Mouse (Mus musculus) embryonic facial prominence, embryonic 13.5 days (tissue): ENCODE data around the gene Btbd3. TPM values are rescaled to one million over a fixed set of nuclear protein-coding genes. Genes with fewer than 3 reads are reported as not detected.

Experiments used
- ATAC-seq: fragments of 200-750 bp; cut with Nextera tagmentation; 2 replicates; pipeline ENCODE4 v1.8.0; 2017; ENCODE audit warnings: low read depth; ENCODE audit not compliant: insufficient number of reproducible peaks, insufficient read depth, low FRiP score, low TSS enrichment
- H3K27ac ChIP-seq: fragments of 300-500 bp; sonication (generic); 2 replicates; pipeline ENCODE4 v1.5.1; 2015; ENCODE audit warnings: moderate library complexity, mild to moderate bottlenecking, inconsistent platforms
- H3K27me3 ChIP-seq: fragments of 300-500 bp; sonication (generic); 2 replicates; pipeline ENCODE4 v1.6.1; 2015; ENCODE audit warnings: mild to moderate bottlenecking, inconsistent platforms
- H3K36me3 ChIP-seq: fragments of 300-500 bp; sonication (generic); 2 replicates; pipeline ENCODE4 v1.6.1; 2015; ENCODE audit warnings: mild to moderate bottlenecking, inconsistent platforms
- H3K4me1 ChIP-seq: fragments of 300-500 bp; sonication (generic); 2 replicates; pipeline ENCODE4 v1.6.1; 2015; ENCODE audit warnings: inconsistent platforms
- H3K4me2 ChIP-seq: fragments of 300-500 bp; sonication (generic); 2 replicates; pipeline ENCODE4 v1.6.1; 2015; ENCODE audit warnings: moderate library complexity, mild to moderate bottlenecking, inconsistent platforms
- H3K4me3 ChIP-seq: fragments of 300-500 bp; sonication (generic); 2 replicates; pipeline ENCODE4 v1.5.1; 2015; ENCODE audit warnings: mild to moderate bottlenecking, inconsistent platforms
- H3K9ac ChIP-seq: fragments of 300-500 bp; sonication (generic); 2 replicates; pipeline ENCODE4 v1.6.1; 2015; ENCODE audit warnings: mild to moderate bottlenecking, inconsistent platforms
- H3K9me3 ChIP-seq: fragments of 300-500 bp; sonication (generic); 2 replicates; pipeline ENCODE4 v1.6.1; 2016; ENCODE audit warnings: inconsistent platforms
- WGBS: fragments of 180-500 bp; shearing (Covaris S2); methylation state at CpG from one replicate; pipeline ENCODE4 v1.1.7; 2015; ENCODE audit warnings: mixed read lengths; 5-methylcytosine and 5-hydroxymethylcytosine counted together
- polyA plus RNA-seq: library from polyadenylated mRNA; unstranded; fragments of >200 nt; fragmentation: Nextera tagmentation; extraction: Ambion mirVana; gene quantifications from 2 replicates; pipeline ENCODE4 v1.2.1, GENCODE M21; 2015

Gene Btbd3
- polyA plus RNA-seq, 1 experiment from 2014 or later: 25.8 TPM

GRCm38 (mm10) chr2:138280225-138280711, 23.9 kb downstream of the Btbd3 start:
- H3K9me3 ChIP-seq: no peaks in the 10 kb centered on the region
- peaks cover 55% of the 10 kb centered on the region for H3K4me1 ChIP-seq
- peak overlapping the region; percentile 82 for H3K27ac ChIP-seq
- ATAC-seq: no peak; the same call in 1 of the 2 replicates
- WGBS: 32% methylated on average over 17 of the region's 17 CpGs
- peaks cover 28% of the 10 kb centered on the region for H3K36me3 ChIP-seq
- peak overlapping the region; percentile 60 for H3K4me2 ChIP-seq
- no peaks in the 10 kb centered on the region for H3K27me3 ChIP-seq
- peak overlapping the region; percentile 44 for H3K4me3 ChIP-seq
- H3K9ac ChIP-seq: peak overlapping the region; percentile 69

- peak overlapping the region; percentile 21 for H3K4me3 ChIP-seq
- H3K27me3 ChIP-seq: no peaks in the 10 kb centered on the region
- WGBS: 83% methylated on average over 10 of the region's 10 CpGs
- no peak overlapping the region for H3K9ac ChIP-seq
- H3K4me2 ChIP-seq: peak overlapping the region; percentile 37
- H3K27ac ChIP-seq: no peak overlapping the region
- H3K4me1 ChIP-seq: peaks cover 41% of the 10 kb centered on the region
- peaks cover 41% of the 10 kb centered on the region for H3K36me3 ChIP-seq
- no peaks in the 10 kb centered on the region for H3K9me3 ChIP-seq
- ATAC-seq: no peak
Observed at GRCm38 (mm10) chr2:138281550-138282201, 25.3 kb downstream of the Btbd3 start.

GRCm38 (mm10) chr2:138283372-138283771, 27.0 kb downstream of the Btbd3 start:
- H3K27ac ChIP-seq: no peak overlapping the region
- ATAC-seq: no peak
- H3K36me3 ChIP-seq: peaks cover 43% of the 10 kb centered on the region
- WGBS: 93% methylated on average over 12 of the region's 12 CpGs
- no peaks in the 10 kb centered on the region for H3K9me3 ChIP-seq
- no peak overlapping the region for H3K4me2 ChIP-seq
- H3K27me3 ChIP-seq: no peaks in the 10 kb centered on the region
- no peak overlapping the region for H3K4me3 ChIP-seq
- H3K9ac ChIP-seq: no peak overlapping the region
- H3K4me1 ChIP-seq: peaks cover 27% of the 10 kb centered on the region

DNA sequence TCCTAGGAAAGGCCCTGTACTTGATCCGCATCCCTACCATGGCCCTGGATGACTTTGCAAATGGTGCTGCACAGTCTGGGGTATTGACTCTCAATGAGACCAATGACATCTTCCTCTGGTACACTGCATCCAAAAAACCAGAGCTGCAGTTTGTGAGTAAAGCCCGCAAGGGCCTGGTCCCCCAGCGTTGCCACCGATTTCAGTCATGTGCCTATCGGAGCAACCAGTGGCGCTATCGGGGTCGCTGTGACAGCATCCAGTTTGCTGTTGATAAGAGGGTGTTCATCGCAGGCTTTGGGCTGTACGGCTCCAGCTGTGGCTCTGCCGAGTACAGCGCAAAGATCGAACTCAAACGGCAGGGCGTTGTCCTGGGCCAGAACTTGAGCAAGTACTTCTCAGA, 27.5 kb downstream of the Btbd3 start:
- Histone ChIP-seq H3K27me3 (no peaks in the 10 kb centered on the region), H3K4me1 (peaks cover 22% of the 10 kb centered on the region), H3K27ac (no peak overlapping the region), H3K4me3 (no peak overlapping the region), H3K36me3 (peaks cover 48% of the 10 kb centered on the region), H3K9me3 (no peaks in the 10 kb centered on the region), H3K4me2 (no peak overlapping the region), H3K9ac (no peak overlapping the region)
- no peak for ATAC-seq
- WGBS: 98% methylated on average over 15 of the region's 15 CpGs

- H3K4me1 ChIP-seq: 0 out of 2 replicates have a peak, but pooled peaks cover 3% of the 10 kb centered on the region
- ATAC-seq: no peak
- no peaks in the 10 kb centered on the region for H3K27me3 ChIP-seq
- H3K9me3 ChIP-seq: no peaks in the 10 kb centered on the region
- no peak overlapping the region for H3K4me2 ChIP-seq
- WGBS: 96% methylated on average over 4 of the region's 4 CpGs
- H3K9ac ChIP-seq: no peak overlapping the region
- H3K4me3 ChIP-seq: no peak overlapping the region
- peaks cover 48% of the 10 kb centered on the region for H3K36me3 ChIP-seq
- H3K27ac ChIP-seq: no peak overlapping the region
Observed at GRCm38 (mm10) chr2:138285811-138286210, 29.4 kb downstream of the Btbd3 start.

GRCm38 (mm10) chr2:138290154-138290553, 33.8 kb downstream of the Btbd3 start:
- Histone ChIP-seq H3K4me2 (no peak overlapping the region), H3K4me3 (no peak overlapping the region), H3K36me3 (peaks cover 21% of the 10 kb centered on the region), H3K9me3 (no peaks in the 10 kb centered on the region), H3K27ac (no peak overlapping the region), H3K9ac (no peak overlapping the region), H3K4me1 (no peaks in the 10 kb centered on the region), H3K27me3 (no peaks in the 10 kb centered on the region)
- 95% methylated on average over 2 of the region's 2 CpGs for WGBS
- no peak for ATAC-seq

DNA sequence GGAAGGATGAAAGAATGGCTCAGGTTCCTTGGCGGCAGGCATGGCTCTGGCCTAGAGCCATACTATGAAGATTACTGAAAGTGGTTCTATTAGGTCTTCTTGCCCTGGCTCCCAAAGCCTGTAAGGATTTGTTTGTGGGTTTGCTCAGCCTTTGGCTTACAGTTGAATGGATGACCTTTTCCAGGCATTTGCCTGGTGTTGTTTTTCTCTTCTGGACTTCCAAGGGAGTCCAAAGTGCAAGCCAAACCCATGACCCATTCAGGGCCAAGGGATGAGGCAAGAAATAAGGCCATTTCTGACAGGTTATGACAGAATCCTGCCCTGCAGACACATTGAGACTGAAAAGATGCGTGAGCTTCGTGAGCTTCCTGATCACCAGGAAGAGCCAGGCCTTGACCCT, 37.9 kb downstream of the Btbd3 start:
- Histone ChIP-seq H3K4me3 (no peak overlapping the region), H3K27me3 (no peaks in the 10 kb centered on the region), H3K27ac (no peak overlapping the region), H3K4me2 (no peak overlapping the region), H3K9me3 (no peaks in the 10 kb centered on the region), H3K4me1 (no peaks in the 10 kb centered on the region), H3K36me3 (no peaks in the 10 kb centered on the region), H3K9ac (no peak overlapping the region)
- 62% methylated on average over 3 of the region's 3 CpGs for WGBS
- no peak for ATAC-seq

GRCm38 (mm10) chr2:138306236-138306635, 49.9 kb downstream of the Btbd3 start:
- H3K4me2 ChIP-seq: no peak overlapping the region
- H3K4me3 ChIP-seq: no peak overlapping the region
- H3K9me3 ChIP-seq: no peaks in the 10 kb centered on the region
- H3K4me1 ChIP-seq: no peaks in the 10 kb centered on the region
- H3K36me3 ChIP-seq: no peaks in the 10 kb centered on the region
- H3K9ac ChIP-seq: no peak overlapping the region
- H3K27ac ChIP-seq: no peak overlapping the region
- no peak for ATAC-seq
- H3K27me3 ChIP-seq: no peaks in the 10 kb centered on the region
- WGBS: 88% methylated on average over 2 of the region's 2 CpGs

DNA sequence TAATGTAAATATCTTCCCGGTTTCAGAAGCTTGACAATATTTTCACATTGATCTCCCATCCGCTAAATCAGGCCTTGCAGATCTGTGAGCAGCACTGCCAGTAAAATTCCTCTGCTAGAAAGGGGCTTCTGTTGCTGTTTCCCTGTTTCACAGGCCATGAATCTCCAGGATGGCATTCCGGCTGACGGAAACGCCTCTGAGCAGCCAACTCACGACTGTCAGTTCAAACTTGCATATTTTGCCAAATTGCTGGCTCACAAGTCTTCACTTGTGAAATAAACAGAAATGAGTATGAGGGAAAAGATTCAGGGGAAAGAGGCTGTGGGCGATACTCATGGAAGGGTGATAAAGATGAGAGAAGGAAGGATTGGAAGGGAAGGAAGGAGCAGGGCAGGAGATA, 59.3 kb downstream of the Btbd3 start:
- no peak overlapping the region for H3K4me3 ChIP-seq
- H3K9ac ChIP-seq: no peak overlapping the region
- H3K36me3 ChIP-seq: no peaks in the 10 kb centered on the region
- H3K27ac ChIP-seq: no peak overlapping the region
- ATAC-seq: no peak
- H3K4me2 ChIP-seq: no peak overlapping the region
- WGBS: 74% methylated on average over 7 of the region's 7 CpGs
- H3K27me3 ChIP-seq: no peaks in the 10 kb centered on the region
- H3K9me3 ChIP-seq: no peaks in the 10 kb centered on the region
- no peaks in the 10 kb centered on the region for H3K4me1 ChIP-seq

DNA sequence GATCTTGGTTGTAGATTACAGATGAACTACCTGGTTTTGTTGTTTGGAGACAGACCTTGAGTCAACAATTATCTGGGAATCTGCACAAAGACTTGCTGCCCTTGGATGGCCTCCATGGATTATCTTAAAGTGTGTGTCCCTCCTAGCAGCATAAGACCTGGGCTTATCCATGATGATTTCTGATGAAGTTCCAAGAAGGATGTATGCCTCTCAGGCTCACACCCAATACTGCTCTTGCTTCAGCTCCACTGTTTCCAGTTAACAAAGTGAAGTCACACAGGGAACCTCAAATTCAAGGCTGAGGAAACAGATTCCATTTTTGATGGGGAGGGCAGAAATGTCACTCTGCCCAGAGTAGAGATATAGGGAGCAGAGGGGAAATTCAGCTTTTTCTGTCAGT, 64.0 kb downstream of the Btbd3 start:
- H3K4me1 ChIP-seq: no peaks in the 10 kb centered on the region
- no peaks in the 10 kb centered on the region for H3K27me3 ChIP-seq
- H3K36me3 ChIP-seq: no peaks in the 10 kb centered on the region
- no peak overlapping the region for H3K4me2 ChIP-seq
- H3K27ac ChIP-seq: no peak overlapping the region
- H3K4me3 ChIP-seq: no peak overlapping the region
- no peak overlapping the region for H3K9ac ChIP-seq
- ATAC-seq: no peak
- no peaks in the 10 kb centered on the region for H3K9me3 ChIP-seq

GRCm38 (mm10) chr2:138321041-138321481, 64.7 kb downstream of the Btbd3 start:
- H3K27ac ChIP-seq: no peak overlapping the region
- no peaks in the 10 kb centered on the region for H3K4me1 ChIP-seq
- no peaks in the 10 kb centered on the region for H3K27me3 ChIP-seq
- no peak overlapping the region for H3K4me2 ChIP-seq
- H3K9ac ChIP-seq: no peak overlapping the region
- ATAC-seq: peak; percentile 20; the same call in 1 of the 2 replicates
- no peaks in the 10 kb centered on the region for H3K36me3 ChIP-seq
- H3K4me3 ChIP-seq: no peak overlapping the region
- WGBS: 61% methylated on average over 4 of the region's 4 CpGs
- no peaks in the 10 kb centered on the region for H3K9me3 ChIP-seq

- Histone ChIP-seq H3K4me2 (no peak overlapping the region), H3K27me3 (no peaks in the 10 kb centered on the region), H3K4me3 (no peak overlapping the region), H3K27ac (no peak overlapping the region), H3K36me3 (no peaks in the 10 kb centered on the region), H3K9me3 (no peaks in the 10 kb centered on the region), H3K9ac (no peak overlapping the region), H3K4me1 (no peaks in the 10 kb centered on the region)
- WGBS: 75% methylated on average over 16 of the region's 16 CpGs
- ATAC-seq: no peak
Observed at GRCm38 (mm10) chr2:138322270-138323114, 66.1 kb downstream of the Btbd3 start.
